Mouse (Mus musculus) liver, embryonic 15.5 days (tissue): ENCODE measurements at regions not wholly inside any gene's neighbourhood (a gene's known extent, or its start where the extent isn't known, plus 50 kb on each side); places are given as distances from the start of the nearest gene placed in this dataset.
"Not testable (repeated sequence)": the region's sequence is repeated elsewhere in the genome, so short reads cannot be mapped to it uniquely, and the experiment has no call there.

Experiments used
- ATAC-seq: fragments of 200-750 bp; cut with Nextera tagmentation; 2 replicates; pipeline ENCODE4 v1.8.0; 2017; ENCODE audit warnings: moderate number of reproducible peaks, mild to moderate bottlenecking, moderate library complexity; ENCODE audit not compliant: insufficient read depth
- H3K27ac ChIP-seq: fragments of 300-500 bp; sonication (generic); replicated peaks from 2 replicates; pipeline ENCODE4 v1.5.1; 2015; ENCODE audit warnings: mild to moderate bottlenecking, inconsistent platforms
- H3K27me3 ChIP-seq: fragments of 300-500 bp; sonication (generic); 2 replicates; pipeline ENCODE4 v1.6.1; 2015; ENCODE audit warnings: mild to moderate bottlenecking, inconsistent platforms
- H3K36me3 ChIP-seq: fragments of 300-500 bp; sonication (generic); replicated peaks from 2 replicates; pipeline ENCODE4 v1.6.1; 2015; ENCODE audit warnings: moderate library complexity, mild to moderate bottlenecking, inconsistent platforms
- H3K4me1 ChIP-seq: fragments of 300-500 bp; sonication (generic); replicated peaks from 2 replicates; pipeline ENCODE4 v1.6.1; 2015; ENCODE audit warnings: inconsistent platforms
- H3K4me2 ChIP-seq: fragments of 300-500 bp; sonication (generic); 2 replicates; pipeline ENCODE4 v1.6.1; 2015; ENCODE audit warnings: moderate library complexity, mild to moderate bottlenecking, inconsistent platforms
- H3K4me3 ChIP-seq: fragments of 300-500 bp; sonication (generic); replicated peaks from 2 replicates; pipeline ENCODE4 v1.5.1; 2015; ENCODE audit warnings: mild to moderate bottlenecking, inconsistent platforms
- H3K9ac ChIP-seq: fragments of 300-500 bp; sonication (generic); 2 replicates; pipeline ENCODE4 v1.6.1; 2015; ENCODE audit warnings: moderate library complexity, mild to moderate bottlenecking, inconsistent platforms
- H3K9me3 ChIP-seq: fragments of 300-500 bp; sonication (generic); replicated peaks from 2 replicates; pipeline ENCODE4 v1.6.1; 2016; ENCODE audit warnings: inconsistent platforms
- WGBS: fragments of 180-500 bp; shearing (Covaris S2); methylation state at CpG from one replicate; pipeline ENCODE4 v1.1.7; 2015; ENCODE audit warnings: mixed read lengths; ENCODE audit not compliant: insufficient replicate concordance; 5-methylcytosine and 5-hydroxymethylcytosine counted together

- Histone ChIP-seq H3K9ac (no peak overlapping the region), H3K4me3 (no peak overlapping the region), H3K27me3 (no peaks in the 10 kb centered on the region), H3K27ac (no peak overlapping the region), H3K4me1 (no peaks in the 10 kb centered on the region), H3K4me2 (no peak overlapping the region), H3K36me3 (no peaks in the 10 kb centered on the region), H3K9me3 (no peaks in the 10 kb centered on the region)
- WGBS: 67% methylated on average over 3 of the region's 3 CpGs
- ATAC-seq: no peak
These were observed 498.6 kb upstream of the Acvr2a start for GRCm38 (mm10) chr2:48315306-48315705.

- Histone ChIP-seq H3K4me2 (no peak overlapping the region), H3K9ac (no peak overlapping the region), H3K36me3 (no peaks in the 10 kb centered on the region), H3K27me3 (no peaks in the 10 kb centered on the region), H3K27ac (no peak overlapping the region), H3K4me3 (no peak overlapping the region), H3K4me1 (no peaks in the 10 kb centered on the region), H3K9me3 (no peaks in the 10 kb centered on the region)
- ATAC-seq: no peak
- 61% methylated on average over 8 of the region's 8 CpGs for WGBS
These were observed 497.6 kb upstream of the Acvr2a start for GRCm38 (mm10) chr2:48316180-48316889.

GRCm38 (mm10) chr2:48317821-48318220 is 496.1 kb upstream of the Acvr2a start:
- Histone ChIP-seq H3K4me1 (no peaks in the 10 kb centered on the region), H3K9me3 (no peaks in the 10 kb centered on the region), H3K9ac (no peak overlapping the region), H3K27ac (no peak overlapping the region), H3K27me3 (no peaks in the 10 kb centered on the region), H3K4me3 (no peak overlapping the region), H3K4me2 (no peak overlapping the region), H3K36me3 (no peaks in the 10 kb centered on the region)
- no peak for ATAC-seq
- WGBS: 58% methylated on average over 7 of the region's 7 CpGs

- no peak overlapping the region for H3K4me2 ChIP-seq
- no peaks in the 10 kb centered on the region for H3K36me3 ChIP-seq
- ATAC-seq: no peak
- no peak overlapping the region for H3K9ac ChIP-seq
- 43% methylated on average over 8 of the region's 8 CpGs for WGBS
- H3K27ac ChIP-seq: no peak overlapping the region
- H3K9me3 ChIP-seq: no peaks in the 10 kb centered on the region
- no peaks in the 10 kb centered on the region for H3K27me3 ChIP-seq
- no peak overlapping the region for H3K4me3 ChIP-seq
- no peaks in the 10 kb centered on the region for H3K4me1 ChIP-seq
These were observed 495.4 kb upstream of the Acvr2a start for GRCm38 (mm10) chr2:48318384-48319030.

- Histone ChIP-seq H3K4me2 (no peak overlapping the region), H3K9me3 (no peaks in the 10 kb centered on the region), H3K27ac (no peak overlapping the region), H3K9ac (no peak overlapping the region), H3K4me3 (no peak overlapping the region), H3K36me3 (no peaks in the 10 kb centered on the region), H3K27me3 (no peaks in the 10 kb centered on the region), H3K4me1 (no peaks in the 10 kb centered on the region)
- ATAC-seq: no peak
- whole genome bisulfite sequencing: 67% methylated on average over 4 of the region's 4 CpGs
These were observed 492.4 kb upstream of the Acvr2a start for GRCm38 (mm10) chr2:48321471-48321870.

- WGBS: 53% methylated on average over 5 of the region's 5 CpGs
- no peaks in the 10 kb centered on the region for H3K9me3 ChIP-seq
- H3K4me3 ChIP-seq: no peak overlapping the region
- ATAC-seq: no peak
- H3K27ac ChIP-seq: no peak overlapping the region
- H3K4me1 ChIP-seq: no peaks in the 10 kb centered on the region
- H3K36me3 ChIP-seq: no peaks in the 10 kb centered on the region
- no peaks in the 10 kb centered on the region for H3K27me3 ChIP-seq
- no peak overlapping the region for H3K9ac ChIP-seq
- no peak overlapping the region for H3K4me2 ChIP-seq
These were observed 491.6 kb upstream of the Acvr2a start for GRCm38 (mm10) chr2:48322278-48322677.

GRCm38 (mm10) chr2:48328204-48328603 is 485.7 kb upstream of the Acvr2a start:
- Histone ChIP-seq H3K9me3 (no peaks in the 10 kb centered on the region), H3K27ac (no peak overlapping the region), H3K4me2 (no peak overlapping the region), H3K27me3 (no peaks in the 10 kb centered on the region), H3K4me3 (no peak overlapping the region), H3K36me3 (no peaks in the 10 kb centered on the region), H3K4me1 (no peaks in the 10 kb centered on the region), H3K9ac (no peak overlapping the region)
- ATAC-seq: no peak

GRCm38 (mm10) chr2:48332783-48333182 is 481.1 kb upstream of the Acvr2a start:
- WGBS: 27% methylated on average over 10 of the region's 10 CpGs
- H3K9ac ChIP-seq: no peak overlapping the region
- no peak for ATAC-seq

GRCm38 (mm10) chr2:48348021-48348420 is 465.9 kb upstream of the Acvr2a start:
- Histone ChIP-seq H3K4me3 (no peak overlapping the region), H3K36me3 (no peaks in the 10 kb centered on the region), H3K27me3 (no peaks in the 10 kb centered on the region), H3K9ac (no peak overlapping the region), H3K4me1 (no peaks in the 10 kb centered on the region), H3K9me3 (no peaks in the 10 kb centered on the region), H3K27ac (no peak overlapping the region), H3K4me2 (no peak overlapping the region)
- 70% methylated on average over 4 of the region's 4 CpGs for WGBS
- no peak for ATAC-seq

More at GRCm38 (mm10) chr2:48332783-48333182, 481.1 kb upstream of the Acvr2a start:
- H3K4me2 ChIP-seq: peak overlapping the region; percentile 23; the same call in 1 of the 2 replicates
- no peaks in the 10 kb centered on the region for H3K36me3 ChIP-seq
- H3K4me3 ChIP-seq: peak overlapping the region; percentile 20
- no peaks in the 10 kb centered on the region for H3K4me1 ChIP-seq
- no peaks in the 10 kb centered on the region for H3K27me3 ChIP-seq
- no peaks in the 10 kb centered on the region for H3K9me3 ChIP-seq
- no peak overlapping the region for H3K27ac ChIP-seq

GRCm38 (mm10) chr2:48349794-48350193 is 464.1 kb upstream of the Acvr2a start:
- H3K4me2 ChIP-seq: no peak overlapping the region
- H3K4me1 ChIP-seq: no peaks in the 10 kb centered on the region
- no peaks in the 10 kb centered on the region for H3K27me3 ChIP-seq
- H3K27ac ChIP-seq: no peak overlapping the region
- no peaks in the 10 kb centered on the region for H3K9me3 ChIP-seq
- no peaks in the 10 kb centered on the region for H3K36me3 ChIP-seq
- WGBS: 55% methylated on average over 3 of the region's 3 CpGs
- no peak overlapping the region for H3K9ac ChIP-seq
- no peak for ATAC-seq
- no peak overlapping the region for H3K4me3 ChIP-seq

- WGBS: 72% methylated on average over 1 of the region's 1 CpGs
- H3K9me3 ChIP-seq: no peaks in the 10 kb centered on the region
- ATAC-seq: no peak
These were observed 463.7 kb upstream of the Acvr2a start for GRCm38 (mm10) chr2:48350206-48350605.

GRCm38 (mm10) chr2:48371572-48371971 is 442.3 kb upstream of the Acvr2a start:
- not testable (repeated sequence) for H3K36me3 ChIP-seq, H3K9ac ChIP-seq, H3K27me3 ChIP-seq, H3K27ac ChIP-seq, H3K4me3 ChIP-seq, H3K9me3 ChIP-seq, ATAC-seq, H3K4me1 ChIP-seq, H3K4me2 ChIP-seq
- 45% methylated on average over 4 of the region's 4 CpGs for WGBS

More at GRCm38 (mm10) chr2:48350206-48350605, 463.7 kb upstream of the Acvr2a start:
- H3K4me3 ChIP-seq: no peak overlapping the region
- H3K27me3 ChIP-seq: no peaks in the 10 kb centered on the region
- H3K4me1 ChIP-seq: no peaks in the 10 kb centered on the region
- no peak overlapping the region for H3K27ac ChIP-seq
- no peak overlapping the region for H3K9ac ChIP-seq
- H3K4me2 ChIP-seq: no peak overlapping the region
- no peaks in the 10 kb centered on the region for H3K36me3 ChIP-seq
